Comparison of ENCODE assay signal across 8 mouse cellular contexts in genomic region chr14:30716051-30716952, GRCm38 (mm10). TPM values are rescaled to one million over a fixed set of nuclear protein-coding genes. Genes with fewer than 3 reads are reported as not detected.
DNase-seq lines count a peak whose midpoint lies in the region; ATAC-seq and TF ChIP-seq lines count a peak whose summit lies in the region.

No protein-coding gene starts in this region.

- peak overlapping the region; percentile 79 for H3K4me2 ChIP-seq in embryonic facial prominence, embryonic 14.5 days (ENCODE audit: low read depth, low read length)
- peak overlapping the region; percentile 88 for H3K4me2 ChIP-seq in liver, embryonic 14.5 days (ENCODE audit: low read depth)
- H3K4me2 ChIP-seq in stomach, postnatal 0 days (replicated peaks; ENCODE audit: low read depth), result peak overlapping the region; percentile 79

- no peaks in the 10 kb centered on the region for H3K36me3 ChIP-seq in embryonic facial prominence, embryonic 14.5 days (ENCODE audit: control insufficient read depth, insufficient read depth, low read length)
- H3K36me3 ChIP-seq in liver, embryonic 14.5 days (replicated peaks; ENCODE audit: control insufficient read depth, insufficient read depth, low read depth), result no peaks in the 10 kb centered on the region
- no peaks in the 10 kb centered on the region for H3K36me3 ChIP-seq in stomach, postnatal 0 days (ENCODE audit: control insufficient read depth, insufficient read depth, low read length)

- H3K27me3 ChIP-seq in embryonic facial prominence, embryonic 14.5 days (replicated peaks; ENCODE audit: control insufficient read depth, insufficient read depth, low read length), result peaks cover 12% of the 10 kb centered on the region
- H3K27me3 ChIP-seq in liver, embryonic 14.5 days (ENCODE audit: control insufficient read depth, insufficient read depth, low read length), result peaks cover 9% of the 10 kb centered on the region
- no peaks in the 10 kb centered on the region for H3K27me3 ChIP-seq in stomach, postnatal 0 days (ENCODE audit: control insufficient read depth, insufficient read depth, low read length)

- H3K27ac ChIP-seq in embryonic facial prominence, embryonic 14.5 days (replicated peaks; ENCODE audit: low read depth, low read length), result peak overlapping the region; percentile 88
- peak overlapping the region; percentile 43 for H3K27ac ChIP-seq in liver, embryonic 14.5 days
- peak overlapping the region; percentile 91 for H3K27ac ChIP-seq in stomach, postnatal 0 days (replicated peaks)

- H3K4me1 ChIP-seq in embryonic facial prominence, embryonic 14.5 days (ENCODE audit: control insufficient read depth, insufficient read depth, low read length), result 0 out of 2 replicates have a peak, but pooled peaks cover 3% of the 10 kb centered on the region
- peaks cover 9 to 16% of the 10 kb centered on the region in 2 experiments; a peak in 3 of 4 replicates for H3K4me1 ChIP-seq in liver, embryonic 14.5 days (replicated peaks; ENCODE audit: control insufficient read depth in 2 of 2, insufficient read depth in 2 of 2, low read length in 1 of 2)
- no peaks in the 10 kb centered on the region for H3K4me1 ChIP-seq in stomach, postnatal 0 days (replicated peaks; ENCODE audit: control insufficient read depth, insufficient read depth)

- H3K9ac ChIP-seq in embryonic facial prominence, embryonic 14.5 days (ENCODE audit: low read depth, low read length), result peak overlapping the region; percentile 91
- peak overlapping the region; percentile 81 for H3K9ac ChIP-seq in liver, embryonic 14.5 days (replicated peaks)
- peak overlapping the region; percentile 87 for H3K9ac ChIP-seq in stomach, postnatal 0 days (ENCODE audit: low read length)

- ATAC-seq in embryonic facial prominence, embryonic 14.5 days (ENCODE audit: low read depth), result peak; percentile 60
- peak; percentile 73 for ATAC-seq in liver, embryonic 14.5 days (ENCODE audit: insufficient read depth)
- peak; percentile 66 for ATAC-seq in stomach, postnatal 0 days (ENCODE audit: low FRiP score, low TSS enrichment)

- no peak for TF ChIP-seq EP300 in liver, embryonic 14.5 days (IDR thresholded peaks at IDR 0.05; ENCODE audit: low read depth)
- no peak for TF ChIP-seq EP300 in stomach, postnatal 0 days (optimal IDR thresholded peaks at IDR 0.05)

- H3K9me3 ChIP-seq in embryonic facial prominence, embryonic 14.5 days (ENCODE audit: control insufficient read depth, low read length), result no peaks in the 10 kb centered on the region
- H3K9me3 ChIP-seq in liver, embryonic 14.5 days (ENCODE audit: control insufficient read depth, low read length), result no peaks in the 10 kb centered on the region
- H3K9me3 ChIP-seq in stomach, postnatal 0 days (ENCODE audit: control insufficient read depth, low read length), result no peaks in the 10 kb centered on the region

- TF ChIP-seq CTCF in liver, embryonic 14.5 days (IDR thresholded peaks at IDR 0.05; ENCODE audit: low read depth), result no peak
- no peak for TF ChIP-seq CTCF in stomach, postnatal 0 days (IDR thresholded peaks at IDR 0.05; ENCODE audit: low read depth)

- peak; percentile 65 for DNase-seq in CD4-positive, CD25-positive, alpha-beta regulatory T cell, adult 2 months (ENCODE audit: low read depth, low spot score)
- DNase-seq in adrenal gland, postnatal 10 days, result peak; percentile 79
- peak; percentile 64 for DNase-seq in embryonic facial prominence, embryonic 14.5 days (ENCODE audit: low spot score)
- DNase-seq in heart, adult 9 months (ENCODE audit: low spot score in 2 of 2), result peak; percentile 43 to 50
- peak; percentile 38 to 52 for DNase-seq in kidney, adult 8-10 months
- DNase-seq in liver, embryonic 14.5 days (ENCODE audit: low read depth in 3 of 3, low spot score in 3 of 3), result peak in 2 of 3 experiments; percentile 44 to 49
- DNase-seq in naive thymus-derived CD4-positive, alpha-beta T cell, adult 2 months (ENCODE audit: low read depth), result peak; percentile 63
- DNase-seq in stomach, postnatal 0 days (ENCODE audit: low spot score), result peak; percentile 70

- WGBS in embryonic facial prominence, embryonic 14.5 days, result 0% methylated on average over 28 of the region's 106 CpGs
- under 1% methylated on average over 81 of the region's 106 CpGs for WGBS in liver, embryonic 14.5 days (ENCODE audit: insufficient replicate concordance)
- WGBS in stomach, postnatal 0 days, result 0% methylated on average over 51 of the region's 106 CpGs

- H3K4me3 ChIP-seq in embryonic facial prominence, embryonic 14.5 days (ENCODE audit: low read depth, low read length), result peak overlapping the region; percentile 89
- peak overlapping the region; percentile 75 to 99 for H3K4me3 ChIP-seq in liver, embryonic 14.5 days (ENCODE audit: insufficient read depth in 1 of 2, low read depth in 2 of 2, low read length in 2 of 2)
- peak overlapping the region; percentile 91 for H3K4me3 ChIP-seq in stomach, postnatal 0 days (ENCODE audit: low read depth, low read length)

RNA-seq across cellular contexts. Expression of gene Sfmbt1, which starts 1.7 kb away (rescaled TPM):
- 10 to 100 TPM; 24.9 to 25.5 TPM for total RNA-seq in adrenal gland, postnatal 10 days (2021)
- 14.2 and 14.9 TPM in 2 replicates for polyA plus RNA-seq in embryonic facial prominence, embryonic 14.5 days (2014; fragmentation: Nextera tagmentation; extraction: Ambion mirVana)
- 2.0 and 3.9 TPM in 2 replicates for polyA plus RNA-seq in liver, embryonic 14.5 days (2012; rRNA removed)
- 11.9 and 13.0 TPM in 2 replicates for polyA plus RNA-seq in liver, embryonic 14.5 days (2014; fragmentation: Nextera tagmentation; extraction: Ambion mirVana)
- 5.4 and 6.2 TPM in 2 replicates for polyA plus RNA-seq in stomach, postnatal 0 days (2015; fragmentation: Nextera tagmentation; extraction: Ambion mirVana)

Comparison
In these comparisons a context has a peak if more than half of its experiments do, and no peak if none do; other contexts are left out.
1. Peak in every context shown above with its lines: DNase-seq, ATAC-seq, H3K4me3 ChIP-seq and H3K27ac ChIP-seq.